In genomic region chr1:127679498-127680133, GRCm38 (mm10) we compare ENCODE assay signal across 8 mouse cellular contexts. TPM values are rescaled to one million over a fixed set of nuclear protein-coding genes. Genes with fewer than 3 reads are reported as not detected.
DNase-seq lines count a peak whose midpoint lies in the region; ATAC-seq lines count a peak whose summit lies in the region.

Gene Tmem163 (minus strand): TSS chr1:127679548.

- H3K4me1 ChIP-seq in heart, embryonic 10.5 days, result peaks cover 27% of the 10 kb centered on the region
- peaks cover 29% of the 10 kb centered on the region for H3K4me1 ChIP-seq in midbrain, embryonic 10.5 days
- peaks cover 16% of the 10 kb centered on the region; the same call in 1 of the 2 replicates for H3K4me1 ChIP-seq in stomach, embryonic 16.5 days (ENCODE audit: control insufficient read depth, insufficient read depth, low read length)

- no peaks in the 10 kb centered on the region for H3K36me3 ChIP-seq in heart, embryonic 10.5 days
- H3K36me3 ChIP-seq in midbrain, embryonic 10.5 days, result no peaks in the 10 kb centered on the region
- no peaks in the 10 kb centered on the region for H3K36me3 ChIP-seq in stomach, embryonic 16.5 days (ENCODE audit: control insufficient read depth, insufficient read depth, low read length)

- 24% methylated on average over 18 of the region's 18 CpGs for WGBS in heart, embryonic 10.5 days
- 9% methylated on average over 18 of the region's 18 CpGs for WGBS in midbrain, embryonic 10.5 days
- WGBS in stomach, embryonic 16.5 days, result 20% methylated on average over 18 of the region's 18 CpGs

- peak within 1 kb of the TSS; percentile 76 for H3K4me3 ChIP-seq in heart, embryonic 10.5 days
- H3K4me3 ChIP-seq in midbrain, embryonic 10.5 days, result peak within 1 kb of the TSS; percentile 70
- H3K4me3 ChIP-seq in stomach, embryonic 16.5 days (replicated peaks; ENCODE audit: low read length), result peak within 1 kb of the TSS; percentile 59

- peak; percentile 71 for ATAC-seq in common myeloid progenitor, adult 5-6 weeks (replicated peaks; ENCODE audit: low read depth, poor library complexity, severe bottlenecking)
- ATAC-seq in stomach, embryonic 16.5 days (ENCODE audit: insufficient read depth, low FRiP score), result no peak

- H3K27me3 ChIP-seq in heart, embryonic 10.5 days (ENCODE audit: insufficient read depth, poor library complexity, severe bottlenecking), result peaks cover 47% of the 10 kb centered on the region
- H3K27me3 ChIP-seq in midbrain, embryonic 10.5 days (ENCODE audit: low read depth, poor library complexity, severe bottlenecking), result peaks cover 57% of the 10 kb centered on the region
- H3K27me3 ChIP-seq in stomach, embryonic 16.5 days (ENCODE audit: control insufficient read depth, insufficient read depth, low read length), result peaks cover 52% of the 10 kb centered on the region

- no peak within 1 kb of the TSS for H3K9ac ChIP-seq in stomach, embryonic 16.5 days (ENCODE audit: low read length)

- H3K9me3 ChIP-seq in heart, embryonic 10.5 days, result no peaks in the 10 kb centered on the region
- H3K9me3 ChIP-seq in midbrain, embryonic 10.5 days (replicated peaks), result no peaks in the 10 kb centered on the region
- H3K9me3 ChIP-seq in stomach, embryonic 16.5 days (replicated peaks; ENCODE audit: control insufficient read depth, low read length), result no peaks in the 10 kb centered on the region

- no peak within 1 kb of the TSS for H3K4me2 ChIP-seq in stomach, embryonic 16.5 days (ENCODE audit: low read depth, low read length)

- H3K27ac ChIP-seq in heart, embryonic 10.5 days, result no peak within 1 kb of the TSS
- H3K27ac ChIP-seq in midbrain, embryonic 10.5 days (replicated peaks), result peak within 1 kb of the TSS; percentile 83; the same call in 1 of the 2 replicates
- H3K27ac ChIP-seq in stomach, embryonic 16.5 days (ENCODE audit: low read length), result no peak within 1 kb of the TSS

- intact Hi-C loops in heart, postnatal 10 days (cut with DNase I), result no loop called here
- intact Hi-C loops in left cerebral cortex, postnatal 36 days (cut with DNase I), result loop anchor here (5.0 kb wide), 1 partner anchor 177 kb away; no protein-coding TSS in a partner anchor

- DNase-seq in heart, embryonic 10.5 days (ENCODE audit: low spot score), result no peak
- DNase-seq in heart, adult 8-10 months (ENCODE audit: low spot score), result no peak
- DNase-seq in Muller cell, postnatal 12 days (ENCODE audit: inconsistent ontology term), result peak; percentile 29
- DNase-seq in heart, postnatal 10 days, result peak; percentile 29 to 57
- peak in 1 of 2 experiments; percentile 9 for DNase-seq in left cerebral cortex, postnatal 36 days (ENCODE audit: low spot score in 2 of 2)
- peak; percentile 71 for DNase-seq in midbrain, embryonic 10.5 days (ENCODE audit: low spot score)

RNA-seq across cellular contexts. Expression of gene Tmem163, which starts in this region (rescaled TPM):
- 27.6 and 29.7 TPM in 2 replicates for polyA plus RNA-seq in heart, embryonic 10.5 days (2016; fragmentation: Nextera tagmentation; extraction: Ambion mirVana)
- total RNA-seq in heart, adult 8-10 months (2022), result 1 to 10 TPM; 5.3 to 8.2 (median 6.3) TPM
- total RNA-seq in common myeloid progenitor, adult 5-6 weeks (2017), result 0.59 TPM in 1 of 2 replicates, not detected in the other
- total RNA-seq in heart, postnatal 10 days (2021), result 1 to 10 TPM; 5.1 to 7.9 TPM
- 10 to 100 TPM; 22.6 to 29.6 TPM for total RNA-seq in left cerebral cortex, postnatal 36 days (2021)
- polyA plus RNA-seq in midbrain, embryonic 10.5 days (2016; fragmentation: Nextera tagmentation; extraction: Ambion mirVana), result 11.0 and 23.7 TPM in 2 replicates
- polyA plus RNA-seq in stomach, embryonic 16.5 days (2015; fragmentation: Nextera tagmentation; extraction: Ambion mirVana), result 0.45 and 0.71 TPM in 2 replicates

Comparison
In these comparisons a context has a peak if more than half of its experiments do, and no peak if none do; other contexts are left out.
1. DNase-seq: peak in Muller cell, postnatal 12 days (single experiment), heart, postnatal 10 days (2 of 2) and midbrain, embryonic 10.5 days (single experiment); none in heart, embryonic 10.5 days (single experiment) and heart, adult 8-10 months (single experiment).
2. Peak in ATAC-seq in common myeloid progenitor, adult 5-6 weeks; RNA of the gene not detected or under 1 TPM.
3. Peak in every context shown above with its lines, with median percentiles within 50 percentile points of each other: H3K4me3 ChIP-seq.